In the genomic region with DNA sequence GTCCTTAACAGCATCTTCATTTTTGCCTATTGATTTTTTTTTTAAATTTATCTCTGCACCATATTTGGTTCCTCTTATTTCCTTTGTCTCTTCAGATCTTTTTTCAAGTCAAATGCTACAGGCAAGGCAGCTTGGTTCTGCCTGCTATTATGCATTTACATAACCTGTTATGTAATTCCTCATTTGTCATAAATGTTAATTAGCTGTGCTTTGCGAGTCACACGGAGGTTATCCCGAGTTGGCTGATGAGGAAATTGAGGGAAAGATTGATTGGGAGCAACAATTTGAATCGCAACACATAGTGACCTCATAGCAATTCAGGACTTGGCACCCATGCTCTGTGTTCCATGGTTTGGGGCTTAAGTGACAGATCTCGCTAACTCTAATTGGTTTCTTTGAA, we compare ENCODE assay signal across 18 mouse cellular contexts.
"Had no signal": no experiment of that assay in that cellular context is flagged by ENCODE, and none has a peak within 500 bp of the region (broad histone marks: within the 10 kb centered on the region; RNA-seq: fewer than 3 reads in every experiment).

No protein-coding gene starts in this region.

- H3K4me3 ChIP-seq: intestine, embryonic 15.5 days; limb, embryonic 10.5 days; liver, embryonic 15.5 days; megakaryocyte, embryonic 14.5 days; midbrain, embryonic 15.5 days; neural tube, embryonic 13.5 days had no signal

- DNase-seq: kidney, adult 2 months; kidney, postnatal 25 days; layer of hippocampus, adult 9-11 months; lung, embryonic 14.5 days; right cerebral cortex, adult 18-20 months; right cerebral cortex, postnatal 25 days; thymus, adult 18-20 months; thymus, postnatal 25 days had no signal

- H3K4me2 ChIP-seq: intestine, embryonic 15.5 days; liver, embryonic 11.5 days; liver, embryonic 15.5 days; lung, embryonic 14.5 days; midbrain, embryonic 11.5 days; midbrain, embryonic 15.5 days; neural tube, embryonic 13.5 days had no signal

- H3K27ac ChIP-seq: intestine, embryonic 15.5 days; limb, embryonic 10.5 days; liver, embryonic 15.5 days; macrophage; midbrain, embryonic 15.5 days; neural tube, embryonic 13.5 days; stomach, postnatal 0 days had no signal

- H3K4me1 ChIP-seq: intestine, embryonic 15.5 days; limb, embryonic 10.5 days; liver, embryonic 15.5 days; megakaryocyte, embryonic 14.5 days; midbrain, embryonic 15.5 days had no signal

- H3K9ac ChIP-seq: intestine, embryonic 15.5 days; liver, embryonic 15.5 days; lung, embryonic 14.5 days; midbrain, embryonic 15.5 days; neural tube, embryonic 13.5 days had no signal

- H3K36me3 ChIP-seq: intestine, embryonic 15.5 days; limb, embryonic 10.5 days; liver, embryonic 15.5 days; midbrain, embryonic 15.5 days; neural tube, embryonic 13.5 days had no signal

- H3K9me3 ChIP-seq: intestine, embryonic 15.5 days; limb, embryonic 10.5 days; liver, embryonic 15.5 days; midbrain, embryonic 15.5 days; neural tube, embryonic 13.5 days had no signal

- ATAC-seq: intestine, embryonic 15.5 days; midbrain, embryonic 15.5 days had no signal

- H3K27me3 ChIP-seq: intestine, embryonic 15.5 days; liver, embryonic 15.5 days; megakaryocyte, embryonic 14.5 days; midbrain, embryonic 15.5 days; neural tube, embryonic 13.5 days had no signal
